Comparison of ENCODE assay signal across 9 mouse cellular contexts in the genomic region with DNA sequence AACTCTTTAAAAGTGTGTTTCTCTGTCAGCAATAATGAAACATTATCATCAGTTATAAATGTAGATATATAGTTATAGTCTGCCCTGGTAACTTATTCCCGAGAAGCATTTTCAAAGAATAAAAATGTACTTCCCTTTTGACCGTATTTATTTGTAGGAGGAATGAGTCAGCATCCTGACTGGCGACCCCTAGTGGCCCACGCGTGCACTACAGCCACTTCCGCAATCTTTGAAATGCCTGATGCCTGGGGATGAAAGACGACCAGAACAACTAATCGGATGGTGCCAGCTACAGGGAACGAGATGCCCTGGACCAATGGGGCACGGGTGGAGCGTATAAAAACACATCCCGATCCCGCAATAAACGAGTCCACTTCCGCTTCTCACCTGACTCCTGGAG.
DNase-seq lines count a peak whose midpoint lies in the region; ATAC-seq and TF ChIP-seq lines count a peak whose summit lies in the region.
"Had no signal": no experiment of that assay in that cellular context is flagged by ENCODE, and none has a peak within 500 bp of the region (broad histone marks: within the 10 kb centered on the region; RNA-seq: fewer than 3 reads in every experiment).

No protein-coding gene starts in this region.

- no peak overlapping the region for H3K9ac ChIP-seq in forebrain, postnatal 0 days
- no peak overlapping the region for H3K9ac ChIP-seq in forebrain, embryonic 12.5 days
- H3K9ac ChIP-seq in embryonic facial prominence, embryonic 11.5 days (replicated peaks; ENCODE audit: low read length) = no peak overlapping the region
- no peak overlapping the region for H3K9ac ChIP-seq in kidney, postnatal 0 days (ENCODE audit: low read depth, low read length)
- H3K9ac ChIP-seq: stomach, embryonic 15.5 days had no signal

- H3K4me1 ChIP-seq in forebrain, postnatal 0 days (ENCODE audit: insufficient read depth) = no peaks in the 10 kb centered on the region
- no peaks in the 10 kb centered on the region for H3K4me1 ChIP-seq in forebrain, embryonic 12.5 days
- no peaks in the 10 kb centered on the region for H3K4me1 ChIP-seq in embryonic facial prominence, embryonic 11.5 days (ENCODE audit: control insufficient read depth, insufficient read depth, low read length)
- no peaks in the 10 kb centered on the region for H3K4me1 ChIP-seq in kidney, postnatal 0 days (replicated peaks; ENCODE audit: insufficient read depth, low read length)
- no peaks in the 10 kb centered on the region for H3K4me1 ChIP-seq in thymus, adult 2 months (replicated peaks; ENCODE audit: control insufficient read depth, insufficient read depth, low read length)
- H3K4me1 ChIP-seq: stomach, embryonic 15.5 days had no signal

- WGBS in forebrain, postnatal 0 days = 67% methylated on average over 15 of the region's 15 CpGs
- 64% methylated on average over 15 of the region's 15 CpGs for WGBS in forebrain, embryonic 12.5 days
- 67% methylated on average over 15 of the region's 15 CpGs for WGBS in embryonic facial prominence, embryonic 11.5 days
- WGBS in kidney, postnatal 0 days = 63% methylated on average over 15 of the region's 15 CpGs
- WGBS in thymus, adult 2 months = 43% methylated on average over 15 of the region's 15 CpGs

- H3K36me3 ChIP-seq in forebrain, postnatal 0 days (ENCODE audit: insufficient read depth) = no peaks in the 10 kb centered on the region
- H3K36me3 ChIP-seq in forebrain, embryonic 12.5 days (replicated peaks) = no peaks in the 10 kb centered on the region
- H3K36me3 ChIP-seq in embryonic facial prominence, embryonic 11.5 days (replicated peaks; ENCODE audit: control insufficient read depth, insufficient read depth, low read depth, low read length) = no peaks in the 10 kb centered on the region
- no peaks in the 10 kb centered on the region for H3K36me3 ChIP-seq in kidney, postnatal 0 days (ENCODE audit: insufficient read depth, low read length)
- no peaks in the 10 kb centered on the region for H3K36me3 ChIP-seq in thymus, adult 2 months (ENCODE audit: control insufficient read depth, insufficient read depth, low read length)
- H3K36me3 ChIP-seq: stomach, embryonic 15.5 days had no signal

- TF ChIP-seq POLR2A in thymus, adult 2 months (IDR thresholded peaks at IDR 0.05; ENCODE audit: control insufficient read depth, extremely low read depth, insufficient read depth, low read length, poor library complexity) = no peak

- H3K4me3 ChIP-seq in forebrain, postnatal 0 days (ENCODE audit: low read depth, low read length) = no peak overlapping the region
- no peak overlapping the region for H3K4me3 ChIP-seq in forebrain, embryonic 12.5 days (replicated peaks)
- H3K4me3 ChIP-seq in embryonic facial prominence, embryonic 11.5 days (ENCODE audit: low read depth, low read length) = no peak overlapping the region
- H3K4me3 ChIP-seq in kidney, postnatal 0 days (replicated peaks; ENCODE audit: low read depth, low read length) = no peak overlapping the region
- H3K4me3 ChIP-seq in thymus, adult 2 months (ENCODE audit: control insufficient read depth, insufficient read depth, low read length) = no peak overlapping the region
- H3K4me3 ChIP-seq: stomach, embryonic 15.5 days had no signal

- no peaks in the 10 kb centered on the region for H3K27me3 ChIP-seq in forebrain, postnatal 0 days (ENCODE audit: insufficient read depth, low read length)
- no peaks in the 10 kb centered on the region for H3K27me3 ChIP-seq in forebrain, embryonic 12.5 days
- no peaks in the 10 kb centered on the region for H3K27me3 ChIP-seq in embryonic facial prominence, embryonic 11.5 days (ENCODE audit: control insufficient read depth, insufficient read depth, low read length)
- no peaks in the 10 kb centered on the region for H3K27me3 ChIP-seq in kidney, postnatal 0 days (ENCODE audit: insufficient read depth, low read length)
- no peaks in the 10 kb centered on the region for H3K27me3 ChIP-seq in thymus, adult 2 months (ENCODE audit: control insufficient read depth, insufficient read depth, low read length)
- H3K27me3 ChIP-seq: stomach, embryonic 15.5 days had no signal

- DNase-seq in forebrain, postnatal 0 days = peak; percentile 26
- peak; percentile 72 for DNase-seq in 416B (ENCODE audit: low read depth)
- DNase-seq in adrenal gland, adult 8-10 months = peak; percentile 41
- DNase-seq in embryonic facial prominence, embryonic 11.5 days (ENCODE audit: low spot score) = peak; percentile 42
- peak; percentile 64 for DNase-seq in kidney, postnatal 0 days (ENCODE audit: low spot score)
- peak; percentile 77 for DNase-seq in thymus, adult 2 months

- no peaks in the 10 kb centered on the region for H3K9me3 ChIP-seq in forebrain, postnatal 0 days (ENCODE audit: low read length)
- no peaks in the 10 kb centered on the region for H3K9me3 ChIP-seq in forebrain, embryonic 12.5 days
- no peaks in the 10 kb centered on the region for H3K9me3 ChIP-seq in embryonic facial prominence, embryonic 11.5 days (replicated peaks; ENCODE audit: control insufficient read depth, low read length)
- no peaks in the 10 kb centered on the region for H3K9me3 ChIP-seq in kidney, postnatal 0 days (replicated peaks; ENCODE audit: low read length)
- H3K9me3 ChIP-seq: stomach, embryonic 15.5 days had no signal

- H3K4me2 ChIP-seq in forebrain, postnatal 0 days (ENCODE audit: low read depth) = no peak overlapping the region
- no peak overlapping the region for H3K4me2 ChIP-seq in forebrain, embryonic 12.5 days
- H3K4me2 ChIP-seq in embryonic facial prominence, embryonic 11.5 days (ENCODE audit: low read depth, low read length) = no peak overlapping the region
- H3K4me2 ChIP-seq in kidney, postnatal 0 days (ENCODE audit: low read length) = no peak overlapping the region
- H3K4me2 ChIP-seq: stomach, embryonic 15.5 days had no signal

- TF ChIP-seq CTCF in forebrain, postnatal 0 days (IDR thresholded peaks at IDR 0.05; ENCODE audit: low read depth) = peak; percentile 67
- peak; percentile 82 for TF ChIP-seq CTCF in kidney, postnatal 0 days (IDR thresholded peaks at IDR 0.05; ENCODE audit: low read depth)
- peak; percentile 91 for TF ChIP-seq CTCF in thymus, adult 2 months (IDR thresholded peaks at IDR 0.05; ENCODE audit: borderline replicate concordance, control insufficient read depth, extremely low read depth, insufficient read depth, low read length, poor library complexity)

- ATAC-seq in forebrain, postnatal 0 days = no peak
- no peak for ATAC-seq in forebrain, embryonic 12.5 days (ENCODE audit: low FRiP score)
- no peak for ATAC-seq in embryonic facial prominence, embryonic 11.5 days (replicated peaks; ENCODE audit: insufficient number of reproducible peaks, low FRiP score, low TSS enrichment, low read depth)
- peak; percentile 47; the same call in 1 of the 2 replicates for ATAC-seq in kidney, postnatal 0 days (replicated peaks; ENCODE audit: low FRiP score, low read depth)
- ATAC-seq in megakaryocyte-erythroid progenitor cell, adult 5-6 weeks (replicated peaks; ENCODE audit: low FRiP score, low TSS enrichment, poor library complexity, severe bottlenecking) = peak; percentile 78

- no peak overlapping the region for H3K27ac ChIP-seq in forebrain, postnatal 0 days (ENCODE audit: low read depth, low read length)
- H3K27ac ChIP-seq in forebrain, embryonic 12.5 days = no peak overlapping the region
- no peak overlapping the region for H3K27ac ChIP-seq in embryonic facial prominence, embryonic 11.5 days (replicated peaks; ENCODE audit: low read depth, low read length)
- no peak overlapping the region for H3K27ac ChIP-seq in kidney, postnatal 0 days
- H3K27ac ChIP-seq in thymus, adult 2 months (ENCODE audit: control insufficient read depth, insufficient read depth, low read length) = no peak overlapping the region
- H3K27ac ChIP-seq: stomach, embryonic 15.5 days had no signal

Comparison
In these comparisons a context has a peak if more than half of its experiments do, and no peak if none do; other contexts are left out.
1. ATAC-seq: peak in kidney, postnatal 0 days (single experiment) and megakaryocyte-erythroid progenitor cell, adult 5-6 weeks (single experiment); none in forebrain, postnatal 0 days (single experiment), forebrain, embryonic 12.5 days (single experiment) and embryonic facial prominence, embryonic 11.5 days (single experiment).
2. DNase-seq: peak in every context shown above with its lines; median percentile 77 in thymus, adult 2 months; 72 in 416B; 64 in kidney, postnatal 0 days; 42 in embryonic facial prominence, embryonic 11.5 days; 41 in adrenal gland, adult 8-10 months; 26 in forebrain, postnatal 0 days.
3. Peak in every context shown above with its lines, with median percentiles within 50 percentile points of each other: CTCF ChIP-seq.